Mouse (Mus musculus) heart, embryonic 11.5 days (tissue): ENCODE data around the gene Rapgef4. TPM values are rescaled to one million over a fixed set of nuclear protein-coding genes. Genes with fewer than 3 reads are reported as not detected.

ENCODE experiments used
- ATAC-seq: fragments of 200-750 bp; cut with Nextera tagmentation; replicated peaks from 2 replicates; pipeline ENCODE4 v1.8.0; 2017; ENCODE audit warnings: moderate library complexity; ENCODE audit not compliant: insufficient number of reproducible peaks, low FRiP score, low TSS enrichment
- H3K27ac ChIP-seq: fragments of 300-500 bp; sonication (generic); 2 replicates; pipeline ENCODE4 v1.5.1; 2014; ENCODE audit warnings: mild to moderate bottlenecking, low read depth, low read length
- H3K27me3 ChIP-seq: fragments of 300-500 bp; sonication (generic); 2 replicates; pipeline ENCODE4 v1.6.1; 2014; ENCODE audit warnings: mild to moderate bottlenecking, low read length, mixed read lengths; ENCODE audit not compliant: control insufficient read depth, insufficient read depth
- H3K36me3 ChIP-seq: fragments of 300-500 bp; sonication (generic); 2 replicates; pipeline ENCODE4 v1.6.1; 2014; ENCODE audit warnings: mild to moderate bottlenecking, low read length, moderate library complexity, mixed read lengths; ENCODE audit not compliant: control insufficient read depth, insufficient read depth
- H3K4me1 ChIP-seq: fragments of 300-500 bp; sonication (generic); 2 replicates; pipeline ENCODE4 v1.6.1; 2014; ENCODE audit warnings: low read length; ENCODE audit not compliant: control insufficient read depth, insufficient read depth
- H3K4me2 ChIP-seq: fragments of 300-500 bp; sonication (generic); 2 replicates; pipeline ENCODE4 v1.6.1; 2014; ENCODE audit warnings: mild to moderate bottlenecking, moderate library complexity
- H3K4me3 ChIP-seq: fragments of 300-500 bp; sonication (generic); 2 replicates; pipeline ENCODE4 v1.5.1; 2014; ENCODE audit warnings: low read depth, low read length
- H3K9ac ChIP-seq: fragments of 300-500 bp; sonication (generic); 2 replicates; pipeline ENCODE4 v1.6.1; 2014; ENCODE audit warnings: mild to moderate bottlenecking, low read depth, low read length, moderate library complexity
- H3K9me3 ChIP-seq: fragments of 300-500 bp; sonication (generic); replicated peaks from 2 replicates; pipeline ENCODE4 v1.6.1; 2016; ENCODE audit warnings: low read length; ENCODE audit not compliant: control insufficient read depth
- WGBS: fragments of 180-500 bp; shearing (Covaris S2); extraction: QIAGEN DNeasy Blood & Tissue Kit; methylation state at CpG from one replicate; pipeline ENCODE4 v1.1.7; 2014; ENCODE audit not compliant: insufficient replicate concordance; 5-methylcytosine and 5-hydroxymethylcytosine counted together
- polyA plus RNA-seq: library from polyadenylated mRNA; unstranded; fragments of >200 nt; fragmentation: Nextera tagmentation; extraction: Ambion mirVana; gene quantifications from 2 replicates; pipeline ENCODE4 v1.2.1, GENCODE M21; 2014

Gene Rapgef4
- polyA plus RNA-seq, 1 experiment from 2014 or later: 4.0 TPM

DNA sequence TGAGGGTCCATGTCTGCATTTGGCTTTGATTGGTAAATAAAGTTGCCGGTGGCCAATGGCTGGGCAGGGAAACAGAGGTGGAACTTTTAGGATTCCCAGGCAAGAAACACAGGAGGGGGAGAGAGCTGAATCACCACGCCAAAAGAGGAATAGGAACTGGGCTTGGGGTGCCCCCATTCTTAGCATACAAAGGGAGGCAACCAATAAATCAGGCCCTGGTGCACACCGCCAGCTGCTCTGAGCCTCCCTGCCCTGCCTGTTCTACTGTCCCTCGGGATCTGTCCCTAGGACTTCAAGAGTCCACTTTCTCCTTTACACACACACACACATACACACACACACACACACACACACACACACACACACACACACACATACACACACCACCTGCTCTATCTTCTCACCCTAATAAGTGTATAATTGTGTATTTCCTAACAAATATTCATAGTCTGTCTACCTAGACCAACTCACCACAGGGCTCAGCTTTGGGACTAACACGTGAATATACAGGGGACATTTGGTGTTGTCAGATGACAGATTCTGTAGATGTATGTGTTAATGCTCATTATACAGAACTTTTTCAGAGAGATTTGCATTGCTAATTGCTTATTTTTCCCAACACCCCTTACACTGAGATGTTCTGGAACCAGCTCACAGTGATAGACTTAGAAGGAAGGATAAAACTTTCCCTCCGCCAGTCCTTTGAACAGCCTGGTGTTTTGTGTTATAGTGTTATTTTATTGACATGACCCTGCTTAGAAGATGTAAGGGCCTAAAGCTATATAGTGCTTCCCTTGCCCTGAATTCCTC lies 196.4 kb downstream of the Rapgef4 start:
- H3K4me1 ChIP-seq: peaks cover 23% of the 10 kb centered on the region
- H3K27ac ChIP-seq: no peak overlapping the region
- H3K4me2 ChIP-seq: no peak overlapping the region
- no peak overlapping the region for H3K4me3 ChIP-seq
- ATAC-seq: no peak
- H3K36me3 ChIP-seq: no peaks in the 10 kb centered on the region
- H3K9me3 ChIP-seq: no peaks in the 10 kb centered on the region
- no peak overlapping the region for H3K9ac ChIP-seq
- no peaks in the 10 kb centered on the region for H3K27me3 ChIP-seq
- 81% methylated on average over 6 of the region's 6 CpGs for WGBS

DNA sequence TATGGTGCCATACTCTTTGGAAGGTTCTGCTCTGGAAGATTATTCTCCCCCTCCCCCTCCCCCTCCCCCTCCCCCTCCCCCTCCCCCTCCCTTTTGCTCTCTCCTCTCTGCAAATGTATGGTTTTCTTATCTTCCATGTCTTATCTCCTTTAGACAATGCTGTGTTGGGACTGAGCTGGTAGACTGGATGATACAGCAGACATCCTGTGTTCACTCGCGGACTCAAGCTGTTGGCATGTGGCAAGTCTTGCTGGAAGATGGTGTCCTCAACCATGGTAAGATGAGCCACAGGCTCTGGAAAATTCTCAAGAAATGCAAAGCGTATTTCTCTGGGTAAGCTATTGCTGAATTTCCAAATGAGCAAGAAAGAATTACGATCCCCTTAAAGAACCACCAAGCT lies 197.0 kb downstream of the Rapgef4 start:
- WGBS: 59% methylated on average over 4 of the region's 4 CpGs
- H3K4me1 ChIP-seq: peaks cover 18% of the 10 kb centered on the region
- no peaks in the 10 kb centered on the region for H3K9me3 ChIP-seq

DNA sequence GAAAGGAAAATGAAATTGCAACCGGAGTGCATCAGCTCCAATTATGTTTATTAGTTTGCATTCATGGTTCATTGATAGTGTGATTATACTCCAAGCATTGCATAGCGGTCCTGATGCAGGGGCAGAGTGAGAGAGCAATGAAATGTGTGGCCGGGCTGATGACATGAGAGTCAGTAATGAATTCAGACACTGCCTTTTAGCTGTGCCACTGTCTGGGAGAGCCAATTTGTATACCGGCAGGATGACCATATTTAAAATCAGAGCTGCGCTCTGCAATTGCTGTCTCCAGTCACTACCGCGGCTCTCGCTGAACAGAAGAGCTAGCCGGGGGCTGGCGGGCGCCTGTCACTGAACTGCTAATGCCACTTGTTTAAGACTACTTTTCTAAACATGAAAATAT lies 197.5 kb downstream of the Rapgef4 start:
- no peak overlapping the region for H3K4me2 ChIP-seq
- whole genome bisulfite sequencing: 82% methylated on average over 11 of the region's 11 CpGs
- H3K4me1 ChIP-seq: peaks cover 17% of the 10 kb centered on the region
- no peaks in the 10 kb centered on the region for H3K9me3 ChIP-seq
- no peak for ATAC-seq
- H3K4me3 ChIP-seq: no peak overlapping the region
- no peaks in the 10 kb centered on the region for H3K27me3 ChIP-seq
- no peak overlapping the region for H3K9ac ChIP-seq
- no peak overlapping the region for H3K27ac ChIP-seq
- H3K36me3 ChIP-seq: no peaks in the 10 kb centered on the region

More for the DNA sequence above, 197.0 kb downstream of the Rapgef4 start:
- Histone ChIP-seq H3K36me3 (no peaks in the 10 kb centered on the region), H3K4me2 (no peak overlapping the region), H3K4me3 (no peak overlapping the region), H3K9ac (no peak overlapping the region), H3K27me3 (no peaks in the 10 kb centered on the region), H3K27ac (no peak overlapping the region)
- no peak for ATAC-seq

DNA sequence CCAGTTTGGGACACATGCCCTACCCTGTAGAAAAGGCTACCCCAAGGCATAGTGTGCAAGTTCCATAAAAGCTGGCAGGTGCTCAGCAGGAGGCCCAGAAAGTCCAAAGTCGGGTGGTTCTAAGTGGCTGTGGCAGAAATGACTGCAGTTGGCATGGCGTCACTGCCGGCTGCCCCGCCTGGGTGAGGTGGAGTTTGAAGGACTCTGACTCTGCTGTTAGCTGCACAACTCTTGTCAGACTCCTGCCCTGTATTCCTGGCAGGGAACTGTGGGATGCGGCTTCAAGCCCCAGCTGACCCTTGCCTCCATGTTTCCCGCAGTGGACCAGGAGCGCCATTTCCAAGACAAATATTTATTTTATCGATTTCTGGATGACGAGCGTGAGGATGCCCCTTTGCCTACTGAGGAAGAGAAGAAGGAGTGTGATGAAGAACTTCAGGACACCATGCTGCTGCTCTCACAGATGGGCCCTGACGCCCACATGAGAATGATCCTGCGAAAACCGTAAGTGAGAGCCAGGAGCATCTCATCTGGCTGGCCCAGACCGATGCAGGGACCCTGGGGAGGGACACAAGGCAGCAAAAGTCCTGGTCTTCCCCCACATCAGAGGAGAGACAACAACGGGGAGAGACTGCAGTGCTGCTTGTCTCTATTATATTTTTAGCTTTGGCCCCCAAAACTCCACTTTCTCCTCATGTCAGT lies 198.7 kb downstream of the Rapgef4 start:
- no peaks in the 10 kb centered on the region for H3K36me3 ChIP-seq
- no peak overlapping the region for H3K4me2 ChIP-seq
- WGBS: 88% methylated on average over 15 of the region's 15 CpGs
- H3K9ac ChIP-seq: no peak overlapping the region
- no peaks in the 10 kb centered on the region for H3K9me3 ChIP-seq
- peaks cover 17% of the 10 kb centered on the region for H3K4me1 ChIP-seq
- no peaks in the 10 kb centered on the region for H3K27me3 ChIP-seq
- ATAC-seq: no peak
- H3K27ac ChIP-seq: no peak overlapping the region
- no peak overlapping the region for H3K4me3 ChIP-seq

DNA sequence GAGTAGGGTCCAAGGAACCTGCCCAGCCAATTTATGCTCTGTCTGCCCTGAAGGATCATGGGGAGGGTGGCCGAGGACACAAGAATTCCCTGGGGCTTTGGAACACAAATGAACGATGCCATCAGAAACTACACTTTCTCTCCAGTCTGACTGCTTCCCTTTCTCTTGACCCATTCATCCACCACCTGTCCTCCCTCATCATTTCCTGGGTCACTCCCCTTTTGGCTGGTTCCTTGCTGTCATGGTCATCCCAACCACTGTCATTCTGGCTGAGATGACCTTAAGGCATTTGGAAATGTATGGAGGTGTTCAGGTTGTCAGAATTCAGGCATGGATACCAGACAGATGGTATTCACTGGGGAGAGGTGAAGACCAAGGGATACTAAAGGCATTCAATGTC lies 200.4 kb downstream of the Rapgef4 start:
- Histone ChIP-seq H3K9ac (no peak overlapping the region), H3K36me3 (no peaks in the 10 kb centered on the region), H3K4me2 (no peak overlapping the region), H3K4me1 (peaks cover 7% of the 10 kb centered on the region), H3K9me3 (no peaks in the 10 kb centered on the region), H3K27me3 (no peaks in the 10 kb centered on the region), H3K4me3 (no peak overlapping the region), H3K27ac (no peak overlapping the region)
- 90% methylated on average over 2 of the region's 2 CpGs for WGBS
- no peak for ATAC-seq

DNA sequence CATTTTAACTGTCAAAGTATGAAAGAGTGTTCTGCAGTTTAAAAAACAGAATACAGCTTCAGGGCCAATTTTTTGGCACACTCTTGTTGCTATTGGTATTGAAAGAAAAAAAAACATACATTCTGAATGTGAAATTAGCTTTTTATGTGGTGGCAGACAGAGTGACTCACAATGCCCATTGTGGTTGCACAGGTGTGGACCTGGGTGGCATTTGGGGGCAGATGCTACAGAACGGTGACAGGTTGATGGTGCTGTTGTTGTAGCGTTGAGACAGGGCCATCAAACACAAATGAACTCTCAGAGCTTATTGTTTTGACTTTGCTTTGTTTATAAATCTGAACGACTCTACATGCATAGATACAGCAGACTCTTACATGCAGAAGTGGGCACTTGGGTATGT lies 202.7 kb downstream of the Rapgef4 start:
- Histone ChIP-seq H3K4me2 (no peak overlapping the region), H3K4me3 (no peak overlapping the region), H3K9me3 (no peaks in the 10 kb centered on the region), H3K27ac (no peak overlapping the region), H3K36me3 (no peaks in the 10 kb centered on the region), H3K4me1 (no peaks in the 10 kb centered on the region), H3K9ac (no peak overlapping the region), H3K27me3 (no peaks in the 10 kb centered on the region)
- no peak for ATAC-seq
- WGBS: 85% methylated on average over 3 of the region's 3 CpGs

DNA sequence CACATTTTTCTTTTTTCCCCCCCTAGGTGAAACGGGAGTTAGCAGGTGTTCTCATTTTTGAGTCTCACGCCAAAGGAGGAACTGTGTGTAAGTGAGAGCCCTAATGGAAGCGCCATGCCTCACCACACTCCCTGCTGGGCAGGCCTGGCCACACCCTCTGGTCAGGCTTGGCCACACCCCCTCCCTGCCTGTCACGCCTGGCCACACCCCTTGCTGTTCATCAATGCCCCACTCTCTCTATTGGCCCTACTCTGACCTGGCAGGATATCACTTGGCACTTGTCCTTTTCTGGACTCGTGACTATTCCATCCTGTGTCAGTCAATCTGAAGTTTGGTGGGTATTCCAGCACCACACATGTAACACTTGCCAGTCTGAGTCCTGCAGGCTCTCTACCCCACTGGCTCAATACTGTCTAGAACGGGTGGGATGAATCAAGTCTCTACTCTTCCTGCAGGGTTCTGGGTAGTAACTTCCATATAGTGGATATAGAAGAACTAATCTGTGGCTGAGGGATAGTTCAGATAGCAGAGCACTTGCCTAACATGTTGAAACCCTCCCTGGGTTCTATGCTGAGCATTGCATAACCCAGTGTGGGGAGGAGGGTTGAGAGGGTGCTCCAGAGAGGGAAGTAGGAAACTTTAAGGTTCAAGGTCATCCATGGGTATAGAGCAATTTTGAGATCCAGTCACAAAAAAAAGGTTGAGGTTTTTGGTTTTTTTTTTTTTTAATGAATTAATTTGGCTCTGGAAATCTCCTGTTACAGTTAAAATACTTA lies 215.3 kb downstream of the Rapgef4 start:
- WGBS: 69% methylated on average over 6 of the region's 6 CpGs
- Histone ChIP-seq H3K4me2 (no peak overlapping the region), H3K36me3 (no peaks in the 10 kb centered on the region), H3K9ac (no peak overlapping the region), H3K4me1 (peaks cover 18% of the 10 kb centered on the region), H3K27ac (no peak overlapping the region), H3K27me3 (no peaks in the 10 kb centered on the region), H3K9me3 (0 out of 2 replicates have a peak, but pooled peaks cover 3% of the 10 kb centered on the region), H3K4me3 (no peak overlapping the region)
- no peak for ATAC-seq

DNA sequence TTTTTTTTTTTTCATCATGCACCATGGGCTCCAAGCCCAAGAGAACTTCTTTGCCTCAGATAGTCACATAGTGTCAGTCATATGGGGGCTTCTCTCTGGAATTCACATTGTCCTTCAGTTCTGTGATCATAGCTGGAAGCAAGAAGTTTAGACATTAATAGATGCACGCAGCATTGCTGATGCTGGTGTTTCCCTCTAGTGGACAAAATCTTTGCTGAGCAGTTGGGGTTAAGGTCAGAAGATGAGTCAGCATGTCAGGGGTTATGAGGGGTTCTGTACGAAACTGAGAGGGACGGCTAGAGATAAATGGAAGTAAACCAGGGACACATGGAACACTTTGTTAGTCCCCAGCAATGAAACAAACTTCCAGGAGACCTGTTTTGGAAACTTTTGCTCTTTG lies 216.0 kb downstream of the Rapgef4 start:
- Histone ChIP-seq H3K4me2 (no peak overlapping the region), H3K27ac (no peak overlapping the region), H3K4me3 (no peak overlapping the region), H3K36me3 (no peaks in the 10 kb centered on the region), H3K9ac (no peak overlapping the region), H3K4me1 (peaks cover 24% of the 10 kb centered on the region), H3K27me3 (no peaks in the 10 kb centered on the region), H3K9me3 (no peaks in the 10 kb centered on the region)
- WGBS: 14% methylated on average over 3 of the region's 3 CpGs
- ATAC-seq: no peak
